Mouse (Mus musculus): ENCODE data around the gene Fbxw4.

The Fbxw4 gene

GRCm38 (mm10) chr19:45540657-45541408 is 119.3 kb downstream of the Fbxw4 start:
- DNase-seq (ENCODE audit: low read depth) = no peak

- no peak for DNase-seq (ENCODE audit: low read depth)
These were observed 122.6 kb downstream of the Fbxw4 start for GRCm38 (mm10) chr19:45537505-45537904.

GRCm38 (mm10) chr19:45535929-45536328 is 124.2 kb downstream of the Fbxw4 start:
- DNase-seq (ENCODE audit: low read depth) = no peak

GRCm38 (mm10) chr19:45535214-45535735 is 124.8 kb downstream of the Fbxw4 start:
- DNase-seq (ENCODE audit: low read depth) = no peak

GRCm38 (mm10) chr19:45533617-45534016 is 126.5 kb downstream of the Fbxw4 start:
- no peak for DNase-seq (ENCODE audit: low read depth)

GRCm38 (mm10) chr19:45531554-45531953 is 128.6 kb downstream of the Fbxw4 start:
- no peak for DNase-seq (ENCODE audit: low read depth)

- no peak for DNase-seq (ENCODE audit: low read depth)
These were observed 129.7 kb downstream of the Fbxw4 start for GRCm38 (mm10) chr19:45530200-45530995.

GRCm38 (mm10) chr19:45529294-45529693 is 130.8 kb downstream of the Fbxw4 start:
- DNase-seq (ENCODE audit: low read depth) = no peak

Measured in fibroblast of lung, adult 2 months (primary cell).